Comparison of ENCODE assay signal across 8 mouse cellular contexts in genomic region chr6:87009692-87010328, GRCm38 (mm10). TPM values are rescaled to one million over a fixed set of nuclear protein-coding genes. Genes with fewer than 3 reads are reported as not detected.
DNase-seq lines count a peak whose midpoint lies in the region; ATAC-seq and TF ChIP-seq lines count a peak whose summit lies in the region.

No protein-coding gene starts in this region.

- no peaks in the 10 kb centered on the region for H3K9me3 ChIP-seq in ES-Bruce4 (replicated peaks; ENCODE audit: control insufficient read depth, insufficient read depth, low read length, poor library complexity, severe bottlenecking)
- H3K9me3 ChIP-seq in forebrain, embryonic 13.5 days (replicated peaks) = no peaks in the 10 kb centered on the region
- H3K9me3 ChIP-seq in liver, postnatal 0 days (ENCODE audit: low read length) = no peaks in the 10 kb centered on the region
- no peaks in the 10 kb centered on the region for H3K9me3 ChIP-seq in neural tube, embryonic 14.5 days (ENCODE audit: control insufficient read depth, low read length)

- H3K27ac ChIP-seq in ES-Bruce4 (ENCODE audit: insufficient read depth, low read length) = peak overlapping the region; percentile 90
- peak overlapping the region; percentile 70 for H3K27ac ChIP-seq in forebrain, embryonic 13.5 days
- peak overlapping the region; percentile 97 for H3K27ac ChIP-seq in liver, postnatal 0 days (ENCODE audit: low read depth)
- H3K27ac ChIP-seq in neural tube, embryonic 14.5 days (ENCODE audit: low read depth, low read length) = peak overlapping the region; percentile 82

- under 1% methylated on average over 31 of the region's 36 CpGs for WGBS in forebrain, embryonic 13.5 days
- WGBS in large intestine, adult 2 months = under 1% methylated on average over 36 of the region's 36 CpGs
- WGBS in liver, postnatal 0 days (ENCODE audit: insufficient replicate concordance) = under 1% methylated on average over 36 of the region's 36 CpGs
- WGBS in neural tube, embryonic 14.5 days = under 1% methylated on average over 36 of the region's 36 CpGs

- intact Hi-C loops in heart, postnatal 10 days (cut with DNase I) = loop anchor here (2.0 kb wide), 1 partner anchor 31 kb away; no protein-coding TSS in a partner anchor

- 0 out of 2 replicates have a peak, but pooled peaks have one; percentile 11 for TF ChIP-seq EP300 in ES-Bruce4 (IDR thresholded peaks at IDR 0.05; ENCODE audit: insufficient read depth, low read depth, low read length)
- no peak for TF ChIP-seq EP300 in liver, postnatal 0 days (IDR thresholded peaks at IDR 0.05; ENCODE audit: low read depth)

- peaks cover 2% of the 10 kb centered on the region for H3K4me1 ChIP-seq in ES-Bruce4 (ENCODE audit: control insufficient read depth, insufficient read depth, low read length)
- H3K4me1 ChIP-seq in forebrain, embryonic 13.5 days = peaks cover 14% of the 10 kb centered on the region
- H3K4me1 ChIP-seq in liver, postnatal 0 days (ENCODE audit: insufficient read depth) = peaks cover 12% of the 10 kb centered on the region
- H3K4me1 ChIP-seq in neural tube, embryonic 14.5 days (ENCODE audit: control insufficient read depth, insufficient read depth, low read length) = peaks cover 5% of the 10 kb centered on the region; the same call in 1 of the 2 replicates

- peak; percentile 70 for TF ChIP-seq POLR2A in ES-Bruce4 (IDR thresholded peaks at IDR 0.05; ENCODE audit: insufficient read depth, low read length)

- ATAC-seq in cerebellum, adult (ENCODE audit: insufficient number of reproducible peaks, low FRiP score, low TSS enrichment) = peak; percentile 97
- peak; percentile 99 for ATAC-seq in forebrain, embryonic 13.5 days
- ATAC-seq in liver, postnatal 0 days = peak; percentile 97
- ATAC-seq in neural tube, embryonic 14.5 days (ENCODE audit: low read depth) = peak; percentile 96

- H3K27me3 ChIP-seq in ES-Bruce4 (ENCODE audit: control insufficient read depth, insufficient read depth, low read length, poor library complexity, severe bottlenecking) = no peaks in the 10 kb centered on the region
- no peaks in the 10 kb centered on the region for H3K27me3 ChIP-seq in forebrain, embryonic 13.5 days
- H3K27me3 ChIP-seq in liver, postnatal 0 days (ENCODE audit: insufficient read depth, low read length) = no peaks in the 10 kb centered on the region
- no peaks in the 10 kb centered on the region for H3K27me3 ChIP-seq in neural tube, embryonic 14.5 days (ENCODE audit: control insufficient read depth, insufficient read depth, low read length)

- H3K36me3 ChIP-seq in ES-Bruce4 (ENCODE audit: control insufficient read depth, insufficient read depth, low read length, poor library complexity, severe bottlenecking) = peaks cover 17% of the 10 kb centered on the region
- H3K36me3 ChIP-seq in forebrain, embryonic 13.5 days (ENCODE audit: poor library complexity, severe bottlenecking) = peaks cover 13% of the 10 kb centered on the region
- H3K36me3 ChIP-seq in liver, postnatal 0 days (replicated peaks; ENCODE audit: insufficient read depth, low read length) = peaks cover 12% of the 10 kb centered on the region
- H3K36me3 ChIP-seq in neural tube, embryonic 14.5 days (ENCODE audit: control insufficient read depth, insufficient read depth, low read length) = 0 out of 2 replicates have a peak, but pooled peaks cover 6% of the 10 kb centered on the region

- peak; percentile 95 to 97 for DNase-seq in heart, postnatal 10 days
- peak; percentile 82 for DNase-seq in large intestine, adult 2 months (ENCODE audit: low read depth, low spot score)
- DNase-seq in liver, postnatal 0 days = peak; percentile 96
- DNase-seq in testis, postnatal 10 days (ENCODE audit: low spot score) = peak; percentile 97

- peak overlapping the region; percentile 74 for H3K9ac ChIP-seq in ES-Bruce4 (ENCODE audit: low read depth, poor library complexity, severe bottlenecking)
- peak overlapping the region; percentile 96 for H3K9ac ChIP-seq in forebrain, embryonic 13.5 days
- H3K9ac ChIP-seq in liver, postnatal 0 days (replicated peaks) = peak overlapping the region; percentile 99
- H3K9ac ChIP-seq in neural tube, embryonic 14.5 days (replicated peaks; ENCODE audit: low read depth, low read length) = peak overlapping the region; percentile 93

- H3K4me2 ChIP-seq in forebrain, embryonic 13.5 days = peak overlapping the region; percentile 69
- peak overlapping the region; percentile 96 for H3K4me2 ChIP-seq in liver, postnatal 0 days (ENCODE audit: low read depth, low read length)
- H3K4me2 ChIP-seq in neural tube, embryonic 14.5 days (ENCODE audit: low read depth, low read length) = peak overlapping the region; percentile 64

- no peak for TF ChIP-seq CTCF in ES-Bruce4 (IDR thresholded peaks at IDR 0.05; ENCODE audit: low read depth, low read length)
- no peak for TF ChIP-seq CTCF in liver, postnatal 0 days (IDR thresholded peaks at IDR 0.05; ENCODE audit: low read depth)

- peak overlapping the region; percentile 95 for H3K4me3 ChIP-seq in ES-Bruce4 (ENCODE audit: low read depth, low read length)
- peak overlapping the region; percentile 78 for H3K4me3 ChIP-seq in forebrain, embryonic 13.5 days
- H3K4me3 ChIP-seq in liver, postnatal 0 days (ENCODE audit: low read depth, low read length) = peak overlapping the region; percentile 98
- peak overlapping the region; percentile 93 for H3K4me3 ChIP-seq in neural tube, embryonic 14.5 days (ENCODE audit: low read depth, low read length)

RNA-seq across cellular contexts. Expression of gene Nfu1, which starts 0.8 kb away (rescaled TPM):
- polyA plus RNA-seq in ES-Bruce4 (2011; ENCODE audit: insufficient read depth, insufficient read length, low read depth, missing spikeins) = 77.5 and 78.1 TPM in 2 replicates
- polyA plus RNA-seq in forebrain, embryonic 13.5 days (2015; fragmentation: Nextera tagmentation; extraction: Ambion mirVana) = 91.9 and 99.1 TPM in 2 replicates
- 10 to 100 TPM; 72.8 to 77.8 TPM for total RNA-seq in heart, postnatal 10 days (2021)
- 61.9 and 67.0 TPM in 2 replicates for polyA plus RNA-seq in large intestine, adult 2 months (2012; rRNA removed)
- polyA plus RNA-seq in liver, postnatal 0 days (2015; fragmentation: Nextera tagmentation; extraction: Ambion mirVana) = 53.5 and 57.7 TPM in 2 replicates
- polyA plus RNA-seq in neural tube, embryonic 14.5 days (2014; fragmentation: Nextera tagmentation; extraction: Ambion mirVana) = 147 and 163 TPM in 2 replicates

RNA-seq across cellular contexts. Expression of gene Gfpt1, which starts 32.8 kb away (rescaled TPM):
- 48.1 and 54.6 TPM in 2 replicates for polyA plus RNA-seq in ES-Bruce4 (2011; ENCODE audit: insufficient read depth, insufficient read length, low read depth, missing spikeins)
- 17.3 and 17.9 TPM in 2 replicates for polyA plus RNA-seq in forebrain, embryonic 13.5 days (2015; fragmentation: Nextera tagmentation; extraction: Ambion mirVana)
- 10 to 100 TPM; 18.2 to 19.6 TPM for total RNA-seq in heart, postnatal 10 days (2021)
- polyA plus RNA-seq in large intestine, adult 2 months (2012; rRNA removed) = 38.0 and 55.2 TPM in 2 replicates
- polyA plus RNA-seq in liver, postnatal 0 days (2015; fragmentation: Nextera tagmentation; extraction: Ambion mirVana) = 3.6 and 4.1 TPM in 2 replicates
- 32.3 and 33.4 TPM in 2 replicates for polyA plus RNA-seq in neural tube, embryonic 14.5 days (2014; fragmentation: Nextera tagmentation; extraction: Ambion mirVana)

Comparison
In these comparisons a context has a peak if more than half of its experiments do, and no peak if none do; other contexts are left out.
1. Peak in every context shown above with its lines: DNase-seq, ATAC-seq, H3K4me3 ChIP-seq and H3K27ac ChIP-seq.